Mouse (Mus musculus): ENCODE measurements around the gene Iqschfp.

Gene Iqschfp

GRCm38 (mm10) chr3:68637960-68638359 lies 745.9 kb downstream of the Iqschfp start:
- CTCF ChIA-PET = no interaction called here

- CTCF ChIA-PET = no interaction called here
Measured at GRCm38 (mm10) chr3:68638703-68639102, 746.7 kb downstream of the Iqschfp start.

GRCm38 (mm10) chr3:68642935-68643334 lies 750.9 kb downstream of the Iqschfp start:
- CTCF ChIA-PET = no interaction called here

- CTCF ChIA-PET = interaction anchor here (1.1 kb wide), 1 partner anchor 31 kb away, joined by 3 read pairs; no protein-coding TSS in a partner anchor
Measured at GRCm38 (mm10) chr3:68646387-68647130, 754.5 kb downstream of the Iqschfp start.

- CTCF ChIA-PET = interaction anchor here (1.1 kb wide), 1 partner anchor 32 kb away, joined by 3 read pairs; no protein-coding TSS in a partner anchor
Measured at GRCm38 (mm10) chr3:68647282-68647681, 755.2 kb downstream of the Iqschfp start.

GRCm38 (mm10) chr3:68650251-68650650 lies 758.2 kb downstream of the Iqschfp start:
- CTCF ChIA-PET = no interaction called here

- CTCF ChIA-PET = interaction anchor here (0.9 kb wide), 1 partner anchor 392 kb away, joined by 5 read pairs; no protein-coding TSS in a partner anchor
Measured at GRCm38 (mm10) chr3:68656607-68657352, 764.7 kb downstream of the Iqschfp start.

- CTCF ChIA-PET = interaction anchor here (0.9 kb wide), 1 partner anchor 391 kb away, joined by 5 read pairs; no protein-coding TSS in a partner anchor
Measured at GRCm38 (mm10) chr3:68657589-68658245, 765.7 kb downstream of the Iqschfp start.

GRCm38 (mm10) chr3:68659996-68660395 lies 768.0 kb downstream of the Iqschfp start:
- CTCF ChIA-PET = interaction anchor here (0.7 kb wide), 1 partner anchor 18 kb away, joined by 7 read pairs; no protein-coding TSS in a partner anchor

- CTCF ChIA-PET = no interaction called here
Measured at GRCm38 (mm10) chr3:68660538-68660937, 768.5 kb downstream of the Iqschfp start.

- CTCF ChIA-PET = no interaction called here
Measured at GRCm38 (mm10) chr3:68662386-68662785, 770.4 kb downstream of the Iqschfp start.

GRCm38 (mm10) chr3:68664337-68664736 lies 772.3 kb downstream of the Iqschfp start:
- CTCF ChIA-PET = no interaction called here

GRCm38 (mm10) chr3:68666377-68666776 lies 774.3 kb downstream of the Iqschfp start:
- CTCF ChIA-PET = no interaction called here

- CTCF ChIA-PET = no interaction called here
Measured at GRCm38 (mm10) chr3:68667852-68668251, 775.8 kb downstream of the Iqschfp start.

- CTCF ChIA-PET = interaction anchor here (0.7 kb wide), 1 partner anchor 10 kb away, joined by 12 read pairs; no protein-coding TSS in a partner anchor
Measured at GRCm38 (mm10) chr3:68669418-68669974, 777.5 kb downstream of the Iqschfp start.

- CTCF ChIA-PET = no interaction called here
Measured at GRCm38 (mm10) chr3:68674721-68675120, 782.7 kb downstream of the Iqschfp start.

GRCm38 (mm10) chr3:68675216-68675835 lies 783.3 kb downstream of the Iqschfp start:
- CTCF ChIA-PET = no interaction called here
